Mouse (Mus musculus): ENCODE data around the gene Izumo1.
A peak's percentile ranks its signal among the peaks of the same experiment; 100 is the strongest.

Izumo1 gene

DNA sequence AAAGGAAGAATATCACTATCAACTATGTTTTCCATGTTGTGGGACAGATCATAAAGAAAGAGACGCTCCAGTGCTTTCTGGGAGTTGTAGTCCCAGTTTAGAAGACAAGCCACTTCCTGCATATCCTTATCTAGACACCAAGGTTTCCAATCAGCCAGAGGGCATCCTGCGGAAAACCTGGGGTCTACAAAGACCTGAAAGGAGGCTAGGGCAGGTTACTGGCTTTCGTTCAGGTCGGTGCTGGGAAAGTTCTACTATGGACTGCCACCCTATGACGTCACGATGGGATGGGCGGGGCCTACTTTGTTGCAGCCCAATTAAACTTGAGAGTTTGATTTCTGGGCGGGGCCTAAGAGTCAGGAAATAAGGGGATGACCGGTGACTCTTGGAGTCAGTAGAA, at the start of gene Izumo1:
Gene Izumo1 (plus strand): TSS at position 369 of the 400 bp plus-strand sequence.
- DNase-seq = no peak

DNA sequence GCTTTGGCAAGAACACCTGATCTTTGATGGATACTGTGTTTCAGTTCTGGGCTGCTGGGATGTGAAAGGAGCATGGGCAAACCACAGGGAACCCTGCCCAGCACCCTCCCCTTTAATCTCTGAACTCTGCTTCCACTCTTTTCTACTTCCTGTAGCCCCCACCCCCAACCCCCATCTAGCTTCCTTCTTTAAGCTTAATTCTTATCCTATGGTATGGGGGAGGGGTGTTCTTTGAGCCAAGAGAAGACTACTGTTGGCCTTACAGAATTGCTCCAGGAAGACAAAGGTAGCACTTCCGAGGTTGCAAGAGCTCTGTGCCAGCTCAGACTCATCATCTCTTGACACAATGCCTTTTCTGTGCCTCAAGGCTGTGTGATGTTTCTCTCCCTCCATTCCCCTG, 49.6 kb upstream of the Izumo1 start:
- DNase-seq = no peak

DNA sequence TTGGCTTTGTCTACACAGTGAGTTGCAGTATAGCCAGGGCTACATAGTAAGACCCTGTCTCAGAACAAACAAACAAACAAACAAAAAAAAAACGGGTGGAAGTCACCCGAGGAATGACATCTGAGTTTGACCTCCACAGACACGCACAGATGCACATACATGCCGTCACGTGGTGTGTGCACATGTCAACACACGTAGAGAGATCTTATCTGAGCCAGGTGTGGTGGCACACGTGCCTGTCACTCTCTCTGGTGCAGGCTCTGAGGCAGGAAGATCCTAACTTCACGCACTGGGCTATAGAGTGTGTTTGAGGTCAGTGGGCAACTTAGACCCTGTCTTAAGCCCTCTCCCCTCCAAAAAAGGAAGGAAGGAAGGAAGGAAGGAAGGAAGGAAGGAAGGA, 47.7 kb upstream of the Izumo1 start:
- DNase-seq = peak; percentile 50 to 53

DNA sequence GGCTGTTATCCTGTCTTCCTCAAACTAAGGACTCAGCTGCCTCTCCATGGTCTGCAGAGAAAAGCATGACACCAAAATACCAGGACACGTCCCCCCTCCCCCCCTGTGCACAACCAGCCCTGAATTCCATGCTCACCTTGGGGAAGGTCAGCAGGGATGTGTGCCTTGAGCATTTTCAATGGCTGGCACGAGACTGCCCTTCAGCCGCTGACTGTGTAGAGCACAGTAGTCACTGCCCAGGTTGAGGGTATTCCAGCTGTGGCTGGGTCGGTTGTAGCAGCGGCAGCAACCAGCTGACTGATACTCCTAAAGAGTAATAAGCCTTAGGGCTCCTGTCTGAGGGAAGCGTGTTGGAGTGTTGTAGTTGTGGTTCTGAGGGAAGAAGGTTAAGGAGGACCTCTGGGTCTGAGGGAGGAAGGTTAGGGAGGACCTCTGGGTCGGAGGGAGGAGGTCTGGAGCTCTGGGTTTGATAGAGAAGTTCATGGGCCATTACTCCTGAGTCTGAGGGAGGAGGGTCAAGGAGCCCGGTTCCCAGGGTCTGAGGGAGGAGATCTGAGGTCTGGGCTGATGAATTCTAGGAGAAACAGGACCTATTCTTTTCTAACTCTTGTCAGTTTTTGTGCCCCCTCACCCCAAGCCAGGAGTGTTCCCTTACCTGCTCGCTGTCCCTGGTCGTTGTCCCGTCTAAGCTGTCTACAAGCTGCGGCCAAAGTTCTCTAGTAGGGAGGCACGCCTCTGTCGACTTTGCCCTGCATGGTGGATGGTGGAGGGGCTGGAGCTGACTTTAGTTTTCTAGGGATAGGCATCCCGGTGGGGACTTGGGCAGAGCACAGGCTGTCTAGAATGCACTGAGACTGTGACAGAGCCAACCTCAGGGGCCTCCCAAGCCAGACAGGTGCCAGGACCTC, 46.9 kb upstream of the Izumo1 start:
- peak; percentile 80 to 85 for DNase-seq

DNA sequence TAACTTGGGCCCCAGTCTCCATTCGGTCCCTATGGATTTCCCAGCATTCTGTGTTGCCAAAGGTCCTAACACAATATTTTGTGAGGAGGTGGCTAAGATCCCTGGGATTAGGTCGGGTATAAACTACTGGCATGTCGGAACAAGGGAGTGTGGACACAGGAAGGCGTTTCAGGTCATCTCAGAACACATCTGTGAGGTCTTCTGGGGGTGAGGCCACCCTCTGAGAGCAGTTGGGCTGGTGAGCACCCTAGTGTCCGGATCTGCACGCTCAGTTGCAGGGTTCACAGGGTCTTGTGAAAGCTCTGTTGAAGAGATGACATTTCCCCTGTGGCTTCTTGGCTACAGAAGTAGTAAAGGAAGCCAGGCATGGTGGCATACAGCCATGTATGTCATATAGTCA, 35.7 kb upstream of the Izumo1 start:
- no peak for DNase-seq

DNA sequence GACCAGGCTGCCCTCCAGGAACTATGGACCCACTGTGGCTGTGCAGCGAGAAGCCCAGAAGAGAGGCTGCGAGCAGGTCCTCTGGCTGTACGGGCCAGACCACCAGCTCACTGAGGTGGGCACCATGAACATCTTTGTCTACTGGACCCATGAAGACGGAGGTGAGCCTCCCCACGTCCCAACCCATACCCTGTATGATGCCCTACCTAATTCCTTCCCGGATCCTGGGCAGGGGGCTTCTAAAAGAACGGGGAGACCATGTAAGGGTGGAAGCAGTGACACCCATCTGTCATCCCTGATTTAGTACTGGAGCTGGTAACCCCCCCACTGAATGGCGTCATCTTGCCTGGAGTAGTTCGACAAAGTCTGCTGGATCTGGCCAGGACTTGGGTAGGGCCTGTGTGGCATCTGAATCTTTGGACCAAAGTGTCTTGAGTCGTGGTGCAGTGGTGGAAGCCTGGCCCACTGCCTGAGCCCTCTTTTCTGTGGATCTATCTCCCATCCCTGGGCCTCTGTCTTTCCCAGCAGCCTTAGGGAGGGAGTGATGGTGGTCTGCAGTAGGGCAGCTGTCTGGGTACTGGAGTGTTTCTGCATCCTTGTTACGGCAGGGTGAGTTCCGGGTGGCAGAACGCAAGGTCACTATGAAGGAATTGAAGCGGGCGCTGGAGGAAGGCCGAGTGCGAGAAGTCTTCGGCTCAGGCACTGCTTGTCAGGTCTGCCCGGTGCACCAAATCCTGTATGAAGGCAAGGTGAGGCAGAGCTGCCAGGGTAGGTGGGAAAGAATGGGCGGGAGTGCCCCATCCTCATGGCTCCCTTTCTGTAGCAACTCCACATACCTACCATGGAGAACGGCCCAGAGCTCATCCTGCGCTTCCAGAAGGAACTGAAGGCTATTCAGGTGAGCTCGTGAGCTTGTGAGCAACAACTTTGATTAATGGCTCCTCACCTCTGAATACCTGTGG, 33.7 kb upstream of the Izumo1 start:
- no peak for DNase-seq

DNA sequence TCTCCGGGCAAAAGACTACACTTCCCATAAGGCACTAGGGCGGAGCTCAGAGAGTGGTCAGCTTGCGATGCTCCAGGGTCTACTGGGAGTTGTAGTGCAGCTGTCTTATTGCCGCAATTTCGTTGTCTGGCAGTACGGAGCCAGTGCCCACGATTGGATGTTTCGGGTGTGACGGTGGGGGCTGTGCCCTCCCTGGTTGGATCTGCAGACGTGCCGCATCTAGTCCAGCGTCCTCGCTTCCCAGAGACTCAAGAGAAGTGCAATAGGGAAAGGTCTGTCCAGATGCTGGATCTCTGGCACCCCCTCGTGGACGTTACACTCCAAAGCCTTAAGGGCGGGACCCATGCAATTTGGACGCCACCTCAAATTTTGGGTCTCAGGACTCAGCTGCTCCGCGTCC, 32.4 kb upstream of the Izumo1 start:
- peak; percentile 95 for DNase-seq

DNA sequence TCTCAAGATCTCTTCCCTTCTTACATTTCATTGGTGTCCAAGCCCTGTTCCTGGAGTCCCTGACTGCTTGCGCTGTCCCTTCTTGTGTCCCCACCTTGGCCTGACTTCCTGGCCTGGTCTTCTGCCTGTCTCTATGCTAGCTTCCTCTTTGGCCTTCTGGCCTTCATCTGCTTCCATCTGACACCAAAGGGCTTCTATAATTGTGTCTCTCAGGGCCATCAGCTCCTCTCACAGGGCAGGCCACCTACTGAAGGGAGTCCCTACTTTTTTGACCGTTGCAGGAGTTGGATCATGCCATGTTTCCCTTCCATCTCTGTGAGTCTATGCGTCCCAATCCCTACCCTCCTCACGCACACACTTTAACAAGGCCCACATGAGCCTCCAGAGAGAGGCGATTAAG, 31.7 kb upstream of the Izumo1 start:
- DNase-seq = no peak

DNA sequence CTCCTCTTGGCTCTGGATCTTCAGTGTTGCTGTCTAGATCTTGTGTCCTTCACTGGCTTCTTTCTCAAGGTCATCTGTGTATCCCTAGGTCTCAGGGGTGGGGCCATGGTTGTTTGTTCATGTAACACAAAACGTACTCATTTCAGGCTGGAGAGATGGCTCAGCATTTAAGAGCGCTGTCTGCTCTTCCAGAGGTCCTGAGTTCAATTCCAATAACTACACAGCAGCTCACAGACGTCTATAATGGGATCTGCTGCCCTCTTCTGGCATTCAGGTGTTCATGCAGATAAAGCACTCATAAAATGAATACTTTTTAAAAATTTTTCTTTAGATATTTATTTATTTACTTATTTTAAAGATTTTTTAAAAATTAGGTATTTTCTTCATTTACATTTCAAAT, 30.7 kb upstream of the Izumo1 start:
- no peak for DNase-seq

DNA sequence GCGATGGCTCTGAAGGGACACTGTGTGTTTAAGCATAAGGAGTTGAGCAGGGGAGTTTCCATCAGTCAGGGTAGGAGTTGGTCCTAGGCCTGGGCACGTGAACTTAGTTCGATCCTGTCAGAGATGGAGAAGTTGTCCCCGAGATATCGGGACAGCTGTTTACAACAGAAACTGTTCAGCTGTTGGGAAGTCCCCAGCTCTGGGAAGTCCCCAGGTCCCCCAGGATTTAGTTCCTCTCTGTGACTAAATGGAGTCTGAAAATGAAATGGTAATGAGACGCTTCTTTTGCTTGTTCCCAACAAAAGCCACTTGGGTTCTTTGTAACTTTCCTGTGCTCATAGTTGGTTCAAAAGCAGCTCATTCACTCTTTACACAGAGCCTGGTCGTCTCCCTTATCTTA, 29.7 kb upstream of the Izumo1 start:
- DNase-seq = no peak

DNA sequence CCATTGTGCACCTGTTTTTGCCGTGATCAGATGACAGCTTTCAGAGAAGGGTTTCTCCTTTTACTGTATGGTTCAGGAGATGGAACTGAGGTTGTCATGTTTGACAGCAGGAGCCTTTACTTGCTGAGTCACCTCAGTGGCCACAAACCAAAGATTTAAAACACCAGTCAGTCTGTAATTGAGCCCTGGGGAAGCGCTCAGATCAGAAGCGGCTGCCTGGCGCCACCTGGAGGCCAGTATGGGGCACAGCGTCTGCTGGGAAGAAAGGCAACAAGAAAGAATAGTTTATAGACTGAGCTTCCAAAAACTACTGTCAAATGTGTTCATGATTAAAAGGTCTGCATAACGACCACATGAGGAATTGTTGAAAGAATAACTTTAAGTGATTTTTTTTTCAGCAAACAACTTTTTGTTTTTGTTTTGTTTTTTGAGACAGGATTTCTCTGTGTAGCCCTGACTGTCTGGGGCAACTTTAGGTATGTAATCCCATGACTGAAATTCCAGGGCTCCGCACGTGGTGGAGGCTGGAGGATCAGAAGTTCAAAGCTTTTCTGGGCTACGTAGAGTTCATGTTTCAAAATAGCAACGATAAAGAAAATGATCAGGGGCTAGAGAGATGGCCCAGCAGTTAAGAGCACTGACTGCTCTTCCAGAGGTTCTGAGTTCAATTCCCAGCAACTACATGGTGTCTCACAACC, 28.3 kb upstream of the Izumo1 start:
- peak; percentile 65 to 78 for DNase-seq

DNA sequence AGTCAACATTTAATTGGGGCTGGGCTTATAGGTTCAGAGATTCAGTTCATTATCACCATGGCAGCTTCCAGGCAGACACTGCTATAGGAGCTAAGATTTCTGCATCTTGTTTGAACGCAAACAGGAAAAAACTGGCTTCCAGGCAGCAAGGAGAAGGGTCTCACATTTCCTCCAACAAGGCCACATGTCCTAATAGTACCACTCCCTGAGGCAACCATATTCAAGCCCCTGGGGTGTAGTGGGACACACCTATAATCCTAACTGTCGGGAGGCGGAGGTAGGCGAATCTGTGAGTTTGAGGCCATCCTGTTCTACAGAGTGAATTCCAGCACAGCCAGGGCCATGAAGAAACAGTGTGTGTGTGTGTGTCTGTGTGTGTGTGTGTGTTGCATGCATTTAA, 26.4 kb upstream of the Izumo1 start:
- DNase-seq = no peak

DNA sequence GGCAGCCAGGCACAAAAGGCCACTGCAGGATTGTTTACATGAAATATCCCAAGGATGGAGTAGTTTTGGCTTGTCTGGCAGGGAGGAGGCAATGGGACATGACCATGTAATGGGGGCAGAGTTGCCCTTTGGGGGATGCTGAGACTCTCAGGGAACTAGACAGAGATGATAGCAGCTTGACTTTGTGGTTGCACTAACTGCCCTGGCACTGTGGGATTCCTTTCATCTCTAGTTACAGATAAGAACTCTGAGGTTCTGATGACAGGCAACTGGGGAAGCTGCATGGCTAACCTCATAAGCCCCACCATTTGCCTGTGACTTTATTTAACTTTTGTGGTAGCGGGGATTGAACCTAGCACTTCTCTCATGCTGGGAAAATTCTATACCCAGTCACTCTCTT, 25.5 kb upstream of the Izumo1 start:
- no peak for DNase-seq

DNA sequence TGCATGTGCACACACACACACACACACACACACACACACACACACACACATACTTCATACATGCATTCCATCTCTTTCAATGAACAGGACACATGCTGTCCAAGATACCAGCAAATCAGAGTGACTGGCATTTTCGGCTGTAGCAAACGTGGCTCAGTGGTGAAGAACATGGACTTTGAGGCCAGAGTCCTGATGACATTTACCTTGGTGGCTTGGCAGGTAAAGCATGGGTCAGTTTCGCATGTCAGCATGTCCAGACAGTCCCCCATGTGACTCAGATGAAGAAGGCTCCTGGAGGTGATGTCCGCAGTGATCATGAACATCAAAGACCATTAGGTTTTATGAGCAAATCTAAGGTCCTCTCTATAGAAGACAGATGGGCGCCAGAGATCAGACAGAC, 24.6 kb upstream of the Izumo1 start:
- no peak for DNase-seq

DNA sequence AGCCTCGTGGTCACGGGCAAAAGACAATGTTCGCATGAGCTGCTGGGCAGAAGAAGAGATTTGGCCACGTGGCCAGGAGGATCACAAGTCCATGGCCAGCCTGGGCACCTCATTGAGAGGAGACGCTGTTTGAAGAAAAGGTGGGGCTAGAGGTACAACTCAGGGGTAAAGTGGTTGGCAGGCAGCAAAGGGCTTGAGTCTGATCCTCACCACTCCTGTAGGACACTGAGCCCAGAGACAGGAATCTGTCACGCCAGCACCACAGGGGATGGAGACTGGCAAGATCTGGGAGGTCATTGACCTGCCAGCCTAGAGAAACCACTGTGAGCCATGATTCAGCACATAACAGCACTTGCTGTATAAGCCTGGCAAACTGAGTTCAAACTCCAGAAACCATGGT, 24.1 kb upstream of the Izumo1 start:
- DNase-seq = peak; percentile 54 to 78

DNA sequence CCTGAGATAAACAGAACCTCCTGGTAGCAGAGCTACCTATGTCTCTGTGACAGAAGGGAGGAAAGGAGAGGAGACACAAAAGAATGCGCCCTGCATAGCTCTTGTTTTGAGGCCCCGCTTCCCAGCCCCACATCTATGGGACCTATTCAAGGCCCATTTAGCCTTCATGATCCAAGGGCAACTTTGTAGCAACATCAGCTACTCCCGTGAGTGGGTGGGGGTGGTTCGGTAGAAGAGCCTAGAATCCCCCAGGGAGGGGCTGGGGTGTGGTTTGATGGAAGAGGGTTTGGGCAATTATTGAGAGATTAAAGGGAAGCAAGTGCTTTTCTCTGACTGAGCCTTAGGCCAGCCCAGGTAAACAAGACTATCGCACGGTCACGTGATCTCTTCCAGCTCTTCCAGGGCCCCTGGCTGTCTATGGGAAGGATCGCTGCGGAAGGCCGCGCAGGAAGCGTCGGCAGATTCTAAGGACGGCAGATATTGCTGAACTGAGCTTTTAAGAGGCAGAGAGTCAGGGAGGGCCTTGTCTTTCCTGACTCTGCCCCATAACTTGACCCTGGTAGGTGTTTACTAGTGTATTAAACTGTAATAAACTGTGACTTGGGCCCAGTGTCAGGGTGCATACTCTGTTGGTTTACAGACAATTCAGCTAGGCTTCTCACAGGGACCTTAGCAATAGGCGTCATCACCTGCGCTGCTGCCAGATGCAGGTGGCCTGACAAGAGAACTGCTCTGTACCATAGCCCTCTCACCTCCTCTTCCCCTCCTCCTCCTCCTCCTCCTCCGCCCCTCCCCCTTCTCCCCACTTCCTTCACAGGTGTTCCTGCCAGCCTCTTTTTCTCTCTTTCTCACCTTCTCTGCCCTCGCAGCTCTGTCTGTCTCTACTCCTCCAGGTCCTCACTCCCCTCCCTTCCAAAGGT, 22.4 kb upstream of the Izumo1 start:
- no peak for DNase-seq

DNA sequence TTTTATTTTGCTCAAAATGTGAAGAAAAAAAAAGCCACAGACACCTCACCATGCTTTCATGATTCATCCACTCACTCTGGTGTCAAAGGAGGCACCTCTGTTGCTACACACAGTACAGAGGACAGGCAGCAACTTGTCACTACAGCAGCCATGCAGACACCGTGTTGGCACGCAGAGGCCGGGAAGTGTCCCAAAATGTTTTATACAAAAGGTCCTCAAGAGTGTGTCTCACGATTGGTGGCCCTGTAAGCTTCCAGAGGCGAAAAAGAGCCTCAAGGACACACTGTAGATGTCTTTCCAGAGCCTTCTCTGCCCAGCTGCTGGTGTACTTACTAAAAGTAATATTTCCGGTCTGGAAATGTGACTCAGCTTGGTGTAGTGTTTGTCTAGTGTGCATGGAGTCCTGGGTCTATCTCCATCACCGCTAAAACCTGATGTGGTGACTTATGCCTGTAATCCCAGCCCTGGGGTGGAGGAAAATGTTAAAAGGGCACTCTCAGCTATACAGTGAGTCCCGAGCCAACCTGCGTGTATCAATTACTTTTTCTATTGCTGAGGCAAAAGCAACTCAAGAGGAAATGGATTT, 15.8 kb upstream of the Izumo1 start:
- no peak for DNase-seq

DNA sequence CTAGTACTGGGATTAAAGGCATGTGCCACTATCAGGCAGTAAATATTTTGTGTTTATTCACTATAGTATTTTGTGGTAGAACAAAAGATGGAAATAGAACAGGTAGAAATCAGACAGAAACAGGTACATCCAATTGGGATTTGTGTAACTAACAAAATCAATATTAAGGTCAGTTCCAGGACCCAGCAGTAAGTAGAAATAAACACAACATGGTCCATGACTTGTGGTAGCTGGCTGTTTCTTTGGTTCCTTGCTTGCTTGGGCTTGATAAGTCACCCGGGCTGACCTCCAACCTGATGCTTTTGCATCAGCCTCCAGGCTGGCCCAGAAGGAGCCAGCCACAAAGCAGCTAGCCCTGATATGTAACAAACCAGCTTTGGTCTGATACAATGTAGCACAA, 12.1 kb upstream of the Izumo1 start:
- DNase-seq = no peak

DNA sequence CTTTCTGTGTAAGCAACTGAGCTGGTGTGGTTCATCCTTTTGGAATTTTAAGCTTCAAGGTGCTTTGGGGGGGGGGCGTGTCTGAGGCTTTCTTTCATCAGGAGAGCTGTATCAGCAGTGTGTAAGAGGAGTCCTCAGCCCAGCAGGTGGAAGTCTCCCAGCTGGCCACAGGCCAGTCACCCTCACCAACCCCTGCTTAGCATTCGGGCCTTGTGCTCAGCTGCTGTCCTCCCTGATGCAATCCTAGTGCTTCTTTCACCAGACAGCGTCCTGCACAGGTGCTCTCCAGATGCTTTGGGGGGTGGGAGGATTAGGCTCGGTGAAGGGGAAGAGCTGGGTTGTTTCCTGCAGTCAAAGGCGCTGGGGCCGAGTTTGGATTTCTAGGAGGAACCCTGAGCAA, 5.3 kb upstream of the Izumo1 start:
- DNase-seq = peak in 1 of 2 experiments; percentile 54

DNA sequence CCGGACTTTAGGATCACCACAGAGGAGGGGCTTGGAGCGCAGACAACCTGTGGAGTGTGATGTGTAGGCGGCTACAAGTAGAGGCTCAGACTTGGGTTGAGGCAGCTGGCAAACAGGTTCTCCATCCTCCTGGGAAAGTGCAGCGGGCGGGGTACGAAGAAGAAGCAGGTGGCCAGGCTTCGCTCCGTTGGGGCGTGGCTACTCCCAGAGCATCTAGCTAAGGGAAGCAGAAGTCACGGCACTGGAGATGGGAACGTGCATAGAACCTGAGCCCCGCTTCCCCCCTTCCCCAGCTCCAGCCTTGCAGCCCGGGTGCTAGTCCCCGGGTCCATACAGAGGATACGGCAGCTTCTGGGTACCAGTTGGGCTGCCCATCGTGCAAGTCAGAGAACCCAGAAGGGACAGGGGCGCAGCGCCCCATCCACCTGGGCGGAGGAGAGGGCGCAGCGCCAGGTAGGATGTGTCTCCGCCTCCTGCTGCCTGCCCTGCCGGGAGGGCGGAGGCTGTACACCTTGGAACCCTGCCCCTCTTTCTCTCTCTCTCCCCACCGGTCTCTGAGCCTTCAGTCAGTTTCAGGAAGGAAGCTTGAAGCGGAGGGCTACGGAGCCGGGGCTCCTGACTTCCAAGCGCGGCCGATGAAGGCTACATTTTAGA, 4.4 kb upstream of the Izumo1 start, which contains the start of gene Fut1:
Gene Fut1 (plus strand): TSS at position 248 of the 654 bp plus-strand sequence.
- DNase-seq = no peak

DNA sequence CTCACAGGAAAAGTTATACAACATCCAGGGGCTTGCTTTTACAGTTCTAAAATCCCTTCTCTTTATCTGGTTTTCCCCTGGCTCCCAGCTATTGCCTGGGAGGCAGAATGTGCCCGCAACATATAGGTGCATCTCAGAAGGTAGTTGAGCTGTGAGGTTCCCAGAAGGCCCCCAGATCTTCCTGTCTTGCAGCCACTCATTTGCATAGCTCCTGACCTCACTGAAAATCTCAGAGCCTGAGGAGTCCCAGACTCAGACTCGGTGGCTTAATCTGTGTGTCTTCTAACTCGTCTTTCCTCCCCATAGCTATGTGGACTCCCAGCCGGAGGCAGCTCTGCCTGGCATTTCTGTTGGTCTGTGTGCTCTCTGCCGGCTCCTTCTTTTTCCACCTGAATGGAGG, 3.3 kb upstream of the Izumo1 start:
- no peak for DNase-seq
